Mouse (Mus musculus) C2C12 (cell line): ENCODE data around the gene Ccser2.

Experiments used
- CEBPB ChIP-seq: IDR thresholded peaks from one replicate; pipeline ENCODE4 v1.6.1; 2011; ENCODE audit warnings: low read depth, mild to moderate bottlenecking, control low read depth, moderate library complexity
- CTCF ChIP-seq: IDR thresholded peaks from one replicate; pipeline ENCODE4 v1.5.1; 2011; ENCODE audit not compliant: control insufficient read depth, insufficient read depth, insufficient read length
- MAX ChIP-seq: IDR thresholded peaks from one replicate; pipeline ENCODE4 v1.6.1; 2011; ENCODE audit warnings: mild to moderate bottlenecking, control low read depth
- MYOD1 ChIP-seq: IDR thresholded peaks from one replicate; pipeline ENCODE4 v1.6.1; 2011; ENCODE audit warnings: low read depth; ENCODE audit not compliant: control insufficient read depth, insufficient read length
- MYOG ChIP-seq: IDR thresholded peaks from one replicate; pipeline ENCODE4 v1.6.1; 2011; ENCODE audit not compliant: control insufficient read depth, insufficient read length; ENCODE audit errors: extremely low read depth

DNA sequence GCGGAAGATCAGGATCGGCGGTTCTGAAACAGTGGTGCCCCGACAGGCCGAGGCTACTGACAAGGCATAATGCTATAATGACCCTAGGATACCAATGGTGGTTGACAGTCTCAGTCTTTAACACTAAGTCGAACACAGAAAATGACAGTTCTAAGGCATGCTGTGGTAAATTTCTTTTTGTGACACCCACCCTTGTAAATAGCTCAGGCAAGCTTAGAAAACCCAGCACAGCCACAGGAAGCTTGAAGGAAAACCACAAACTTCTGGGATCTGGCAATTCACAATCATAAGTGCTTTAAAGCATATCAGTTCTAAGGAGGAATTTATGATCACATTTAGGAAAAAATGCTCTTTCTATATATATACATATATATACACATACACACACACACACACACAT is 53.4 kb downstream of the Ccser2 start:
- TF ChIP-seq CTCF (no peak), MYOG (no peak), CEBPB (no peak), MYOD1 (no peak), MAX (no peak)
